Mouse (Mus musculus) embryo, embryonic 11 days (tissue): ENCODE measurements around the gene Aqp5.
A peak's percentile ranks its signal among the peaks of the same experiment; 100 is the strongest.

Experiments
- DNase-seq: peaks from one replicate; pipeline ENCODE4 v3.0.0-alpha.2; 2015

The Aqp5 gene

GRCm38 (mm10) chr15:99596841-99597240 lies 6.3 kb downstream of the Aqp5 start:
- DNase-seq: no peak

- no peak for DNase-seq
Measured at GRCm38 (mm10) chr15:99597596-99597995, 7.0 kb downstream of the Aqp5 start.

GRCm38 (mm10) chr15:99599245-99600070 lies 8.9 kb downstream of the Aqp5 start:
- no peak for DNase-seq

GRCm38 (mm10) chr15:99600986-99601822 lies 10.6 kb downstream of the Aqp5 start, which contains the start of gene Aqp6:
Gene Aqp6, plus strand, starts transcription at chr15:99601400.
- no peak for DNase-seq

- no peak for DNase-seq
Measured at GRCm38 (mm10) chr15:99601823-99602120, 11.2 kb downstream of the Aqp5 start.

GRCm38 (mm10) chr15:99602206-99602820 lies 11.7 kb downstream of the Aqp5 start:
- DNase-seq: no peak

- DNase-seq: no peak
Measured at GRCm38 (mm10) chr15:99603216-99603615, 12.6 kb downstream of the Aqp5 start.

GRCm38 (mm10) chr15:99605595-99605994 lies 15.0 kb downstream of the Aqp5 start:
- no peak for DNase-seq

- DNase-seq: no peak
Measured at GRCm38 (mm10) chr15:99606515-99606914, 15.9 kb downstream of the Aqp5 start.

GRCm38 (mm10) chr15:99607388-99608113 lies 17.0 kb downstream of the Aqp5 start:
- DNase-seq: peak; percentile 56

- DNase-seq: no peak
Measured at GRCm38 (mm10) chr15:99608382-99609125, 18.0 kb downstream of the Aqp5 start.

GRCm38 (mm10) chr15:99611563-99611962 lies 21.0 kb downstream of the Aqp5 start:
- no peak for DNase-seq

GRCm38 (mm10) chr15:99614273-99614672 lies 23.7 kb downstream of the Aqp5 start:
- DNase-seq: no peak

GRCm38 (mm10) chr15:99614753-99615152 lies 24.2 kb downstream of the Aqp5 start:
- peak; percentile 55 for DNase-seq

GRCm38 (mm10) chr15:99615246-99615645 lies 24.7 kb downstream of the Aqp5 start:
- no peak for DNase-seq

GRCm38 (mm10) chr15:99618595-99618994 lies 28.0 kb downstream of the Aqp5 start:
- no peak for DNase-seq

- DNase-seq: no peak
Measured at GRCm38 (mm10) chr15:99619821-99620220, 29.2 kb downstream of the Aqp5 start.

GRCm38 (mm10) chr15:99622063-99622462 lies 31.5 kb downstream of the Aqp5 start:
- DNase-seq: no peak

GRCm38 (mm10) chr15:99631618-99632017 lies 41.0 kb downstream of the Aqp5 start:
- DNase-seq: no peak

GRCm38 (mm10) chr15:99634702-99635101 lies 44.1 kb downstream of the Aqp5 start:
- DNase-seq: no peak

GRCm38 (mm10) chr15:99637405-99638123 lies 47.0 kb downstream of the Aqp5 start:
- DNase-seq: no peak

GRCm38 (mm10) chr15:99638124-99638485 lies 47.5 kb downstream of the Aqp5 start:
- no peak for DNase-seq
